Mouse (Mus musculus) MEL (cell line): ENCODE measurements around the gene Impdh1. TPM values are rescaled to one million over a fixed set of nuclear protein-coding genes. Genes with fewer than 3 reads are reported as not detected.

Experiments
- DNase-seq: peaks from one replicate; pipeline ENCODE4 v3.0.0; 2011; ENCODE audit warnings: low read depth, low spot score
- H3K27ac ChIP-seq: 2 replicates; pipeline ENCODE4 v1.5.1; 2012; ENCODE audit warnings: low read depth, mild to moderate bottlenecking, control low read depth, low read length, moderate library complexity; ENCODE audit not compliant: control insufficient read depth
- H3K27me3 ChIP-seq, 2 experiments: fragments of 150-350 bp in 1 of 2; sonication (generic) in 1 of 2; 2 replicates each; pipeline ENCODE4 v1.6.1; 2012; ENCODE audit warnings: low read length in 2 of 2, mild to moderate bottlenecking in 2 of 2, improper control_type of control experiment in 1 of 2, moderate library complexity in 1 of 2; ENCODE audit not compliant: insufficient read depth in 2 of 2, control insufficient read depth in 1 of 2
- H3K36me3 ChIP-seq, 2 experiments: 2 replicates each; pipeline ENCODE4 v1.6.1; 2012 to 2014; ENCODE audit warnings: low read length in 2 of 2, improper control_type of control experiment in 1 of 2, inconsistent platforms in 1 of 2, mild to moderate bottlenecking in 1 of 2; ENCODE audit not compliant: insufficient read depth in 2 of 2, control insufficient read depth in 1 of 2
- H3K4me1 ChIP-seq, 2 experiments: fragments of 150-350 bp in 1 of 2; sonication (generic) in 1 of 2; 2 replicates each; pipeline ENCODE4 v1.6.1; 2012; ENCODE audit warnings: low read length in 2 of 2, improper control_type of control experiment in 1 of 2, mild to moderate bottlenecking in 1 of 2; ENCODE audit not compliant: insufficient read depth in 2 of 2, control insufficient read depth in 1 of 2
- H3K4me3 ChIP-seq, 2 experiments: fragments of 150-350 bp in 1 of 2; sonication (generic) in 1 of 2; 2 replicates each; pipeline ENCODE4 v1.5.1; 2012; ENCODE audit warnings: low read depth in 2 of 2, low read length in 2 of 2, mild to moderate bottlenecking in 2 of 2, moderate library complexity in 2 of 2, control low read depth in 1 of 2, improper control_type of control experiment in 1 of 2; ENCODE audit not compliant: control insufficient read depth in 1 of 2, insufficient read depth in 1 of 2
- H3K79me2 ChIP-seq: 2 replicates; pipeline ENCODE4 v1.6.1; 2012; ENCODE audit warnings: mild to moderate bottlenecking, low read length, moderate library complexity; ENCODE audit not compliant: control insufficient read depth, poor library complexity, insufficient read depth
- H3K9ac ChIP-seq: 2 replicates; pipeline ENCODE4 v1.6.1; 2012; ENCODE audit warnings: low read depth, mild to moderate bottlenecking, control low read depth, low read length, moderate library complexity; ENCODE audit not compliant: control insufficient read depth, poor library complexity, severe bottlenecking
- H3K9me3 ChIP-seq: fragments of 150-350 bp; sonication (generic); replicated peaks from 2 replicates; pipeline ENCODE4 v1.6.1; 2012; ENCODE audit warnings: mild to moderate bottlenecking, low read length, improper control_type of control experiment, moderate library complexity; ENCODE audit not compliant: insufficient read depth
- BHLHE40 ChIP-seq: IDR thresholded peaks from 2 replicates; pipeline ENCODE4 v1.6.1; 2012; ENCODE audit warnings: low read depth, mild to moderate bottlenecking, inconsistent platforms, low read length, improper control_type of control experiment, borderline replicate concordance
- CHD1 ChIP-seq: IDR thresholded peaks from 2 replicates; pipeline ENCODE4 v1.6.1; 2012; ENCODE audit warnings: low read depth, mild to moderate bottlenecking, inconsistent platforms, low read length, improper control_type of control experiment
- CHD2 ChIP-seq: IDR thresholded peaks from 2 replicates; pipeline ENCODE4 v1.6.1; 2011; ENCODE audit warnings: low read length, improper control_type of control experiment
- CTCF ChIP-seq, 3 experiments: IDR thresholded peaks in 2 of 3; conservative IDR thresholded peaks in 1 of 3; 2 replicates each; pipeline ENCODE4 v1.5.1; 2011 to 2012; ENCODE audit warnings: low read length in 3 of 3, low read depth in 2 of 3, mild to moderate bottlenecking in 2 of 3, improper control_type of control experiment in 1 of 3, inconsistent platforms in 1 of 3, mixed read lengths in 1 of 3, moderate library complexity in 1 of 3; ENCODE audit not compliant: control insufficient read depth in 1 of 3, insufficient read depth in 1 of 3, poor library complexity in 1 of 3, severe bottlenecking in 1 of 3
- ELF1 ChIP-seq: IDR thresholded peaks from 2 replicates; pipeline ENCODE4 v1.6.1; 2014; ENCODE audit warnings: low read depth, mild to moderate bottlenecking, inconsistent platforms, low read length, improper control_type of control experiment, moderate library complexity
- EP300 ChIP-seq, 2 experiments: IDR thresholded peaks; 2 replicates each; pipeline ENCODE4 v1.6.1; 2011; ENCODE audit warnings: improper control_type of control experiment in 2 of 2, low read length in 2 of 2, low read depth in 1 of 2, mild to moderate bottlenecking in 1 of 2
- HCFC1 ChIP-seq: IDR thresholded peaks from 2 replicates; pipeline ENCODE4 v1.6.1; 2012; ENCODE audit warnings: low read depth, mild to moderate bottlenecking, inconsistent platforms, low read length, improper control_type of control experiment, moderate library complexity
- JUND ChIP-seq: IDR thresholded peaks from 2 replicates; pipeline ENCODE4 v1.6.1; 2011; ENCODE audit warnings: low read depth, mild to moderate bottlenecking, improper control_type of control experiment, low read length
- MAX ChIP-seq: IDR thresholded peaks from 2 replicates; pipeline ENCODE4 v1.6.1; 2011; ENCODE audit warnings: low read length, improper control_type of control experiment
- MAZ ChIP-seq: IDR thresholded peaks from 2 replicates; pipeline ENCODE4 v1.6.1; 2012; ENCODE audit warnings: low read depth, mild to moderate bottlenecking, inconsistent platforms, low read length, improper control_type of control experiment
- MEF2A ChIP-seq: IDR thresholded peaks from 2 replicates; pipeline ENCODE4 v1.6.1; 2014; ENCODE audit warnings: low read depth, mild to moderate bottlenecking, inconsistent platforms, low read length, improper control_type of control experiment; ENCODE audit not compliant: poor library complexity, insufficient replicate concordance, severe bottlenecking; ENCODE audit errors: extremely low read depth
- MYB ChIP-seq: IDR thresholded peaks from 2 replicates; pipeline ENCODE4 v1.6.1; 2011; ENCODE audit warnings: mild to moderate bottlenecking, low read depth, low read length, improper control_type of control experiment
- NELFE ChIP-seq: IDR thresholded peaks from 2 replicates; pipeline ENCODE4 v1.6.1; 2011; ENCODE audit warnings: low read depth, low read length, improper control_type of control experiment
- NRF1 ChIP-seq: IDR thresholded peaks from 2 replicates; pipeline ENCODE4 v1.6.1; 2014; ENCODE audit warnings: low read depth, mild to moderate bottlenecking, inconsistent platforms, low read length, improper control_type of control experiment, moderate library complexity; ENCODE audit not compliant: poor library complexity, insufficient read depth, severe bottlenecking
- POLR2A ChIP-seq, 2 experiments: IDR thresholded peaks; 2 replicates each; pipeline ENCODE4 v1.6.1; 2011 to 2012; ENCODE audit warnings: low read length in 2 of 2, mild to moderate bottlenecking in 2 of 2, control low read depth in 1 of 2, improper control_type of control experiment in 1 of 2, low read depth in 1 of 2, moderate library complexity in 1 of 2; ENCODE audit not compliant: control insufficient read depth in 1 of 2, insufficient read depth in 1 of 2, poor library complexity in 1 of 2
- POLR2AphosphoS5 ChIP-seq: IDR thresholded peaks from 2 replicates; pipeline ENCODE4 v1.6.1; 2012; ENCODE audit warnings: low read depth, borderline replicate concordance, mild to moderate bottlenecking, inconsistent platforms, low read length, moderate library complexity, mixed read lengths
- RAD21 ChIP-seq: IDR thresholded peaks from 2 replicates; pipeline ENCODE4 v1.6.1; 2011; ENCODE audit warnings: mild to moderate bottlenecking, low read depth, low read length, improper control_type of control experiment
- SIN3A ChIP-seq: IDR thresholded peaks from 2 replicates; pipeline ENCODE4 v1.6.1; 2012; ENCODE audit warnings: low read length, improper control_type of control experiment, inconsistent platforms
- SMC3 ChIP-seq: IDR thresholded peaks from 2 replicates; pipeline ENCODE4 v1.6.1; 2011; ENCODE audit warnings: low read depth, low read length, improper control_type of control experiment
- TBP ChIP-seq: IDR thresholded peaks from 2 replicates; pipeline ENCODE4 v1.8.0; 2011; ENCODE audit warnings: low read depth, low read length, improper control_type of control experiment
- TCF12 ChIP-seq: IDR thresholded peaks from 2 replicates; pipeline ENCODE4 v1.6.1; 2014; ENCODE audit warnings: low read depth, mild to moderate bottlenecking, inconsistent platforms, low read length, improper control_type of control experiment, moderate library complexity
- UBTF ChIP-seq: IDR thresholded peaks from 2 replicates; pipeline ENCODE4 v1.6.1; 2012; ENCODE audit warnings: low read depth, mild to moderate bottlenecking, inconsistent platforms, low read length, improper control_type of control experiment, moderate library complexity, borderline replicate concordance; ENCODE audit not compliant: insufficient read depth
- USF2 ChIP-seq, 2 experiments: IDR thresholded peaks; 2 replicates each; pipeline ENCODE4 v1.6.1; 2011 to 2012; ENCODE audit warnings: improper control_type of control experiment in 2 of 2, low read length in 2 of 2, borderline replicate concordance in 1 of 2, inconsistent platforms in 1 of 2, low read depth in 1 of 2, mild to moderate bottlenecking in 1 of 2; ENCODE audit not compliant: insufficient read depth in 1 of 2
- ZC3H11A ChIP-seq: IDR thresholded peaks from 2 replicates; pipeline ENCODE4 v1.6.1; 2012; ENCODE audit warnings: low read depth, mild to moderate bottlenecking, inconsistent platforms, low read length, improper control_type of control experiment
- ZKSCAN1 ChIP-seq: IDR thresholded peaks from 2 replicates; pipeline ENCODE4 v1.6.1; 2012; ENCODE audit warnings: low read depth, mild to moderate bottlenecking, inconsistent platforms, low read length, improper control_type of control experiment, moderate library complexity
- ZNF384 ChIP-seq: IDR thresholded peaks from 2 replicates; pipeline ENCODE4 v1.6.1; 2012; ENCODE audit warnings: low read depth, mild to moderate bottlenecking, inconsistent platforms, low read length, improper control_type of control experiment
- polyA plus RNA-seq, 2 experiments: library from polyadenylated mRNA; stranded (reverse) in 1 of 2; unstranded in 1 of 2; fragments of >175 nt in 1 of 2; fragments of >200 nt in 1 of 2; gene quantifications; 2 replicates each; pipeline versions ENCODE4 v1.2.1 to v1.2.4; 2012; ENCODE audit warnings: low replicate concordance in 2 of 2, low read depth in 1 of 2; ENCODE audit not compliant: insufficient read length in 2 of 2, insufficient read depth in 1 of 2, missing spikeins in 1 of 2
- total RNA-seq: library from RNA; depleted of rRNA; stranded (reverse); fragments of 300-350 nt; gene quantifications from 2 replicates; pipeline ENCODE4 v1.2.3, GENCODE M21; 2012

The Impdh1 gene
- total and polyA plus RNA-seq, 3 experiments = 15.3 to 55.1 TPM; not detected in 1

DNA sequence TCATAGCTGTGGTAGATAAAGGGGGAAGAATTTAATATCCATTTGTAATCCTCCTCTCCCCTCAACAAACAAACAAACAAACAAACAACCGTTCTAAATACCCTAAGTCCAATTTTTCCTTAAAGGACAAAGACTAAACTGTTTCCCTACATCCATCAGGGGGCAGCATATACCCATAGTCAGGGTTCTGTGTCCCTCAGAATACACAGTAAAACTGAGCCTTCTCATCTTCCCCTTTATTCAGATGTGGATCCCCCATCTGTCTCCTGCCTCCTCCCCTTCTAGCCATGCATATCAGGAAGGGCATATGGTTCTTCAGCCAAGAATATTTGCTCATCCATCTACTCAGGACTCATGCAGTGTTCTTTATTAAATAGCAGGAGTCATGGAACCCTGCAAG is 50.0 kb downstream of the Impdh1 start:
- no peak overlapping the region for H3K4me3 ChIP-seq
- TF ChIP-seq ELF1 (no peak), CHD2 (no peak), POLR2AphosphoS5 (no peak), EP300 (IDR thresholded peaks at IDR 0.05; ENCODE audit: low read depth in 1 of 2, low read length in 2 of 2) (no peak), ZNF384 (no peak), MEF2A (no peak), RAD21 (peak; percentile 91), TCF12 (no peak), UBTF (no peak), TBP (no peak), POLR2A (IDR thresholded peaks at IDR 0.05; ENCODE audit: control insufficient read depth in 1 of 2, insufficient read depth in 1 of 2, low read depth in 1 of 2, low read length in 2 of 2, poor library complexity in 1 of 2) (no peak), SIN3A (no peak; the same call in 1 of the 2 replicates), SMC3 (peak; percentile 81), JUND (no peak), HCFC1 (no peak), CTCF (IDR thresholded peaks at IDR 0.05 in 2 of 3, conservative IDR thresholded peaks at IDR 0.05 in 1 of 3; ENCODE audit: control insufficient read depth in 1 of 3, insufficient read depth in 1 of 3, low read depth in 2 of 3, low read length in 3 of 3, poor library complexity in 1 of 3, severe bottlenecking in 1 of 3) (peak; percentile 15 to 92 (median 67); a peak in 5 of 6 replicates), MYB (no peak), CHD1 (no peak), NELFE (no peak), ZKSCAN1 (no peak), USF2 (IDR thresholded peaks at IDR 0.05; ENCODE audit: borderline replicate concordance in 1 of 2, insufficient read depth in 1 of 2, low read depth in 1 of 2, low read length in 2 of 2) (no peak), MAZ (no peak), MAX (no peak), ZC3H11A (peak; percentile 78), NRF1 (no peak), BHLHE40 (no peak)
- peak; percentile 78 for DNase-seq
- peaks cover 5 to 11% of the 10 kb centered on the region in 2 experiments; a peak in 3 of 4 replicates for H3K27me3 ChIP-seq
- peaks cover 3 to 8% of the 10 kb centered on the region in 2 experiments for H3K4me1 ChIP-seq
- no peaks in the 10 kb centered on the region for H3K9me3 ChIP-seq
- H3K79me2 ChIP-seq = peaks cover 29% of the 10 kb centered on the region
- peaks cover 0 to 14% of the 10 kb centered on the region in 2 experiments; a peak in 2 of 4 replicates for H3K36me3 ChIP-seq
- no peak overlapping the region for H3K9ac ChIP-seq
- no peak overlapping the region for H3K27ac ChIP-seq
